Mouse (Mus musculus): ENCODE data around the gene Fzr1. TPM values are rescaled to one million over a fixed set of nuclear protein-coding genes. Genes with fewer than 3 reads are reported as not detected.

The Fzr1 gene
- total and polyA plus RNA-seq, 3 experiments = 33.1 to 75.4 (median 44.5) TPM

DNA sequence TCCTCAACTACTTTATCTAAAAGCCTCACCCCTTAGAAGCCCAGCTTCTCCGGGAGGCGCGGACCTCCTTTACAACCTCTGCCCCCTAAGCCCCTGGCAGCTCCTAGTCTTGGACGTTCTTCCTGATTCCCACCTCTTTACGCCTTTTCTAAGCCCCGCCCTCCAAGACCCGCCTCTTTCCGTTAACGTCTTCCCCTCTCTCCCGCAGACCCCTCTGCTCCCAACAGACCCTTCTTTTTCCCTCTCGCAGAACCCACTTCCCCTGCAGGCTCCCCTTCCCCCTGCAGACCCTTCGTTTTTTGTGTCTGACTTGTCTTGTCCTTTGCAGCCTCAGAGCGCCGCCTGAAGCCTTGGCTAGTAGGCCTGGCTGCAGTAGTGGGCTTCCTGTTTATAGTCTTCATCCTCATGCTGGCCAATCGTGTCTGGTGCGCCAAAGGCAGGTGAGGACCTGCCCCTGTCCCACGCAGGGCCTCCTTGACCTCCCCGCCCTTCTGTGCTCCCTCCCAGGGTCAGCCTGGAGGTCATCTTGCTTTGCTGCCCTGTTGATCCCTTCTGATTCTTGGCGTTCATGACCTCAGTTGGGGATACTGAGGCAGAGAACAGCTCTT lies 15.2 kb upstream of the Fzr1 start:
- TF ChIP-seq NELFE (IDR thresholded peaks at IDR 0.05; ENCODE audit: low read depth, low read length) (no peak), ZC3H11A (IDR thresholded peaks at IDR 0.05; ENCODE audit: low read depth, low read length) (no peak), USF2 (conservative IDR thresholded peaks at IDR 0.05; ENCODE audit: low read depth, low read length) (no peak), TCF12 (IDR thresholded peaks at IDR 0.05; ENCODE audit: low read depth, low read length) (no peak), ELF1 (IDR thresholded peaks at IDR 0.05; ENCODE audit: low read depth, low read length) (no peak), E2F4 (IDR thresholded peaks at IDR 0.05; ENCODE audit: insufficient replicate concordance, low read depth, low read length) (no peak), RAD21 (IDR thresholded peaks at IDR 0.05; ENCODE audit: low read depth, low read length) (no peak), KAT2A (IDR thresholded peaks at IDR 0.05; ENCODE audit: insufficient replicate concordance, low read length) (no peak), TBP (conservative IDR thresholded peaks at IDR 0.05; ENCODE audit: low read depth, low read length) (no peak), MAZ (IDR thresholded peaks at IDR 0.05; ENCODE audit: low read depth, low read length) (no peak), GABPA (IDR thresholded peaks at IDR 0.05; ENCODE audit: insufficient replicate concordance, low read depth, low read length) (no peak), MXI1 (IDR thresholded peaks at IDR 0.05; ENCODE audit: low read depth, low read length) (no peak), POLR2A (IDR thresholded peaks at IDR 0.05; ENCODE audit: low read depth, low read length) (no peak), USF1 (IDR thresholded peaks at IDR 0.05; ENCODE audit: low read depth, low read length) (no peak)
- Histone ChIP-seq H3K4me3 (replicated peaks in 1 of 3; ENCODE audit: low read depth in 2 of 3, low read length in 2 of 3, poor library complexity in 1 of 3) (no peak overlapping the region), H3K79me2 (replicated peaks; ENCODE audit: control insufficient read depth, extremely low read depth, insufficient read depth, poor library complexity, severe bottlenecking) (no peaks in the 10 kb centered on the region), H3K36me3 (replicated peaks in 1 of 2; ENCODE audit: control insufficient read depth in 1 of 2, insufficient read depth in 1 of 2, low read length in 1 of 2) (peaks cover 29 to 54% of the 10 kb centered on the region in 2 experiments), H3K27me3 (replicated peaks) (no peaks in the 10 kb centered on the region), H3K4me2 (ENCODE audit: insufficient read depth, low read depth, poor library complexity, severe bottlenecking) (no peak overlapping the region), H3K9me3 (replicated peaks; ENCODE audit: low read length) (no peaks in the 10 kb centered on the region), H3K9ac (ENCODE audit: insufficient read depth, low read depth) (no peak overlapping the region), H3K4me1 (ENCODE audit: control insufficient read depth in 1 of 2, insufficient read depth in 2 of 2) (no peaks in the 10 kb centered on the region; a peak in 1 of 4 replicates), H3K27ac (ENCODE audit: insufficient read depth, low read depth) (no peak overlapping the region)
- dilution Hi-C loops (cut with MboI; ENCODE audit: extremely low pct_ligation_motif_present, extremely low pct_unique_long_range_greater_than_20kb, low sequenced_read_pairs) (no loop called here), in situ Hi-C loops (cut with MboI; ENCODE audit: low pct_ligation_motif_present, low pct_unique_long_range_greater_than_20kb, low sequenced_read_pairs) (no loop called here)
- no peak for DNase-seq (ENCODE audit: extremely low read depth)

DNA sequence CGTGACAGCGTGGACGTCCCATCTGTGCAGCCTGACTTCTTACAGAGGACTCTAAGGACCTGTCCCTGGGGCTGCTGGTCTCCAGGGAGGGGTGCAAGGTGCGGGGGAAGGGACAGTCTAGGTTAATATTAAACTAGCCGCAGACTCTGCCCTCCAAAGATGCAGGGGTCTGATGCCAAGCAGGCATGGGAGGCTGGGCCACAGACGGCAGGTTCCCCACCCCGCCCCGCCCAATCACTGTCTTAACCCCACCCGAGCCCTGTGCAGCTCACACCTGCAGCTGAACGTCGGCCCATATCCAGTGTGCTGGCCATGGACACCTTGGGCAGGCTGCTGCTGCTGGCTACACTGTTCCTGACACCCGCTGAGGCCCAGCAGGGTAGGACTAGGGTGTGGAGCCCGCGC lies 14.5 kb upstream of the Fzr1 start, which contains the start of gene Smim24:
Gene Smim24, plus strand, starts transcription at position 271 of the 405 bp plus-strand sequence.
- H3K27ac ChIP-seq (ENCODE audit: insufficient read depth, low read depth) = no peak within 1 kb of the TSS
- H3K4me2 ChIP-seq (ENCODE audit: insufficient read depth, low read depth, poor library complexity, severe bottlenecking) = no peak within 1 kb of the TSS
- no peaks in the 10 kb centered on the region for H3K79me2 ChIP-seq (replicated peaks; ENCODE audit: control insufficient read depth, extremely low read depth, insufficient read depth, poor library complexity, severe bottlenecking)
- H3K36me3 ChIP-seq (replicated peaks in 1 of 2; ENCODE audit: control insufficient read depth in 1 of 2, insufficient read depth in 1 of 2, low read length in 1 of 2) = peaks cover 37 to 58% of the 10 kb centered on the region in 2 experiments
- TF ChIP-seq MAX (IDR thresholded peaks at IDR 0.05; ENCODE audit: low read length) = no peak
- TF ChIP-seq ZC3H11A (IDR thresholded peaks at IDR 0.05; ENCODE audit: low read depth, low read length) = no peak
- TF ChIP-seq ZKSCAN1 (IDR thresholded peaks at IDR 0.05; ENCODE audit: borderline replicate concordance, low read depth, low read length) = no peak
- no peak for TF ChIP-seq IRF4 (IDR thresholded peaks at IDR 0.05; ENCODE audit: low read depth, low read length)
- no peak for TF ChIP-seq EP300 (IDR thresholded peaks at IDR 0.05; ENCODE audit: low read length)
- TF ChIP-seq MYC (IDR thresholded peaks at IDR 0.05; ENCODE audit: low read depth, low read length) = no peak
- no peak for TF ChIP-seq HCFC1 (IDR thresholded peaks at IDR 0.05; ENCODE audit: low read depth, low read length)
- no peak for TF ChIP-seq CHD2 (IDR thresholded peaks at IDR 0.05; ENCODE audit: low read length)
- TF ChIP-seq E2F4 (IDR thresholded peaks at IDR 0.05; ENCODE audit: insufficient replicate concordance, low read depth, low read length) = no peak
- no peak for TF ChIP-seq CHD1 (IDR thresholded peaks at IDR 0.05; ENCODE audit: low read depth, low read length)
- no peak for TF ChIP-seq MXI1 (IDR thresholded peaks at IDR 0.05; ENCODE audit: low read depth, low read length)
- TF ChIP-seq KAT2A (IDR thresholded peaks at IDR 0.05; ENCODE audit: insufficient replicate concordance, low read length) = no peak
- TF ChIP-seq JUND (conservative IDR thresholded peaks at IDR 0.05; ENCODE audit: low read depth, low read length) = no peak
- no peak for TF ChIP-seq PAX5 (IDR thresholded peaks at IDR 0.05; ENCODE audit: low read length)
- TF ChIP-seq NELFE (IDR thresholded peaks at IDR 0.05; ENCODE audit: low read depth, low read length) = no peak
- no peaks in the 10 kb centered on the region for H3K9me3 ChIP-seq (replicated peaks; ENCODE audit: low read length)
- H3K9ac ChIP-seq (ENCODE audit: insufficient read depth, low read depth) = no peak within 1 kb of the TSS
- no peak within 1 kb of the TSS for H3K4me3 ChIP-seq (replicated peaks in 1 of 3; ENCODE audit: low read depth in 2 of 3, low read length in 2 of 3, poor library complexity in 1 of 3)
- DNase-seq (ENCODE audit: extremely low read depth) = no peak
- in situ Hi-C loops (cut with MboI; ENCODE audit: low pct_ligation_motif_present, low pct_unique_long_range_greater_than_20kb, low sequenced_read_pairs) (no loop called here), dilution Hi-C loops (cut with MboI; ENCODE audit: extremely low pct_ligation_motif_present, extremely low pct_unique_long_range_greater_than_20kb, low sequenced_read_pairs) (no loop called here)
- no peaks in the 10 kb centered on the region for H3K27me3 ChIP-seq (replicated peaks)
- no peaks in the 10 kb centered on the region; a peak in 1 of 4 replicates for H3K4me1 ChIP-seq (ENCODE audit: control insufficient read depth in 1 of 2, insufficient read depth in 2 of 2)
